Mouse (Mus musculus) central nervous system, embryonic 14 days (tissue): Measurements from ENCODE around the gene Olfr1434. TPM values are rescaled to one million over a fixed set of nuclear protein-coding genes. Genes with fewer than 3 reads are reported as not detected.

ENCODE experiments used
- polyA plus RNA-seq: library from polyadenylated mRNA; depleted of rRNA; stranded (reverse); fragments of >200 nt; gene quantifications from 2 replicates; pipeline ENCODE4 v1.2.3, GENCODE M21; 2012; rRNA removed

Gene Olfr1434
- not detected in 2 replicates for polyA plus RNA-seq

GRCm38 (mm10) chr19:12279554-12279953, at the start of gene Olfr1434:
TSS of gene Olfr1434 (plus strand) at chr19:12279854.

GRCm38 (mm10) chr19:12232496-12232895, 47.2 kb upstream of the Olfr1434 start, which contains the start of gene Olfr1432:
TSS of gene Olfr1432 (minus strand) at chr19:12232596.

GRCm38 (mm10) chr19:12241559-12241958, 38.1 kb upstream of the Olfr1434 start, which contains the start of gene Olfr262:
TSS of gene Olfr262 (minus strand) at chr19:12241659.

GRCm38 (mm10) chr19:12260732-12261131, 18.9 kb upstream of the Olfr1434 start, which contains the start of gene Olfr235:
TSS of gene Olfr235 (plus strand) at chr19:12261032.

GRCm38 (mm10) chr19:12299030-12299429, 19.4 kb downstream of the Olfr1434 start, which contains the start of gene Olfr1436:
TSS of gene Olfr1436 (minus strand) at chr19:12299130.

GRCm38 (mm10) chr19:12325001-12325400, 45.3 kb downstream of the Olfr1434 start, which contains the start of gene Olfr1437:
TSS of gene Olfr1437 (minus strand) at chr19:12325101.

Other genes starting within 250 kb of the Olfr1434 start
- not detected in 2 replicates for gene Olfr1423, start 238.5 kb upstream of the Olfr1434 start, polyA plus RNA-seq
- not detected in 2 replicates for gene Olfr1424, start 217.2 kb upstream of the Olfr1434 start, polyA plus RNA-seq
- not detected in 2 replicates for gene Olfr1425, start 202.1 kb upstream of the Olfr1434 start, polyA plus RNA-seq
- not detected in 2 replicates for gene Olfr1426, start 187.8 kb upstream of the Olfr1434 start, polyA plus RNA-seq
- not detected in 2 replicates for gene Olfr1427, start 176.5 kb upstream of the Olfr1434 start, polyA plus RNA-seq
- gene Olfr1428, start 164.0 kb upstream of the Olfr1434 start, polyA plus RNA-seq = not detected in 2 replicates
- gene Olfr76, start 156.7 kb upstream of the Olfr1434 start, polyA plus RNA-seq = not detected in 2 replicates
- not detected in 2 replicates for gene Olfr1555-ps1, start 109.7 kb upstream of the Olfr1434 start, polyA plus RNA-seq
- gene Olfr1431, start 79.2 kb upstream of the Olfr1434 start, polyA plus RNA-seq = not detected in 2 replicates
- gene Olfr1432, start 47.3 kb upstream of the Olfr1434 start, polyA plus RNA-seq = not detected in 2 replicates
- gene Olfr262, start 38.2 kb upstream of the Olfr1434 start, polyA plus RNA-seq = not detected in 2 replicates
- not detected in 2 replicates for gene Olfr235, start 18.8 kb upstream of the Olfr1434 start, polyA plus RNA-seq
- not detected in 2 replicates for gene Olfr1436, start 19.3 kb downstream of the Olfr1434 start, polyA plus RNA-seq
- gene Olfr1437, start 45.2 kb downstream of the Olfr1434 start, polyA plus RNA-seq = not detected in 2 replicates
- gene Olfr1438-ps1, start 56.1 kb downstream of the Olfr1434 start, polyA plus RNA-seq = not detected in 2 replicates
- gene Olfr1440, start 107.4 kb downstream of the Olfr1434 start, polyA plus RNA-seq = not detected in 2 replicates
- gene Olfr1441, start 137.6 kb downstream of the Olfr1434 start, polyA plus RNA-seq = not detected in 2 replicates
- not detected in 2 replicates for gene Pfpl, start 148.1 kb downstream of the Olfr1434 start, polyA plus RNA-seq
- gene Mpeg1, start 180.9 kb downstream of the Olfr1434 start, polyA plus RNA-seq = 2.7 and 3.2 TPM in 2 replicates
- 27.7 and 29.5 TPM in 2 replicates for gene Dtx4, start 221.6 kb downstream of the Olfr1434 start, polyA plus RNA-seq